Mouse (Mus musculus): Measurements from ENCODE around the gene Klhl9. TPM values are rescaled to one million over a fixed set of nuclear protein-coding genes. Genes with fewer than 3 reads are reported as not detected.

Klhl9 gene
- polyA plus RNA-seq, 1 experiment from 2014 or later: 142 TPM

- no peaks in the 10 kb centered on the region for H3K9me3 ChIP-seq
- 77% methylated on average over 3 of the region's 3 CpGs for WGBS
- H3K4me3 ChIP-seq: no peak overlapping the region
- no peak overlapping the region for H3K27ac ChIP-seq (replicated peaks)
- H3K36me3 ChIP-seq: no peaks in the 10 kb centered on the region
- no peak for ATAC-seq (ENCODE audit: low FRiP score, low read depth)
- H3K4me2 ChIP-seq (replicated peaks): no peak overlapping the region
- no peaks in the 10 kb centered on the region for H3K27me3 ChIP-seq
- H3K4me1 ChIP-seq: peaks cover 6% of the 10 kb centered on the region; the same call in 1 of the 2 replicates
- H3K9ac ChIP-seq (replicated peaks): no peak overlapping the region
Measured at GRCm38 (mm10) chr4:88744207-88744606, 21.9 kb upstream of the Klhl9 start.

- H3K9ac ChIP-seq (replicated peaks): no peak overlapping the region
- no peak overlapping the region for H3K27ac ChIP-seq (replicated peaks)
- ATAC-seq (ENCODE audit: low FRiP score, low read depth): no peak
- no peak overlapping the region for H3K4me2 ChIP-seq (replicated peaks)
- H3K9me3 ChIP-seq: no peaks in the 10 kb centered on the region
- H3K4me3 ChIP-seq: no peak overlapping the region
- H3K27me3 ChIP-seq: no peaks in the 10 kb centered on the region
- peaks cover 6% of the 10 kb centered on the region; the same call in 1 of the 2 replicates for H3K4me1 ChIP-seq
- no peaks in the 10 kb centered on the region for H3K36me3 ChIP-seq
- 82% methylated on average over 7 of the region's 7 CpGs for WGBS
Measured at GRCm38 (mm10) chr4:88742771-88743371, 20.6 kb upstream of the Klhl9 start.

GRCm38 (mm10) chr4:88741426-88741825, 19.2 kb upstream of the Klhl9 start:
- Histone ChIP-seq H3K9ac (replicated peaks) (no peak overlapping the region), H3K4me2 (replicated peaks) (no peak overlapping the region), H3K36me3 (no peaks in the 10 kb centered on the region), H3K4me3 (no peak overlapping the region), H3K9me3 (no peaks in the 10 kb centered on the region), H3K27me3 (no peaks in the 10 kb centered on the region), H3K27ac (replicated peaks) (no peak overlapping the region), H3K4me1 (peaks cover 6% of the 10 kb centered on the region; the same call in 1 of the 2 replicates)
- WGBS: 89% methylated on average over 4 of the region's 4 CpGs
- ATAC-seq (ENCODE audit: low FRiP score, low read depth): no peak

DNA sequence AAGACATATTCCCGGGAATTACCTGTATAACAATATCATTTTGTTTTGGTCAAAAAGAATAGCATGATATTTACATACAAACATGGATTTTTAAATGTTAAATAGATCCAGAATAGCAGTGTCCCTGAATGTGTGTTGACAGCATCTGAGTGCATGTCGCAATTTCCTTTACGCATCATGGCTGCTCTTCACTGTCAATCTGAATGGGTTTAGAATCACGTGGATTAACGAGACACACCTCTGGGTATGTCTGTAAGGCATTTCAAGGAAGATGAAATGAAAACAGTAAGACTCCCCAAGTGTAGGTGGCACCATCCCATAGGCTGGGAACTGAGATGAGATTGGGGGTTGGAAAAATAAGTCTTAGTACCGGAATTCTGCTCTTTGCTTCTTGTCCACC, 16.8 kb upstream of the Klhl9 start:
- H3K27me3 ChIP-seq: no peaks in the 10 kb centered on the region
- ATAC-seq (ENCODE audit: low FRiP score, low read depth): no peak
- H3K9me3 ChIP-seq: no peaks in the 10 kb centered on the region
- no peaks in the 10 kb centered on the region for H3K4me1 ChIP-seq
- no peak overlapping the region for H3K27ac ChIP-seq (replicated peaks)
- WGBS: 90% methylated on average over 6 of the region's 6 CpGs
- H3K4me3 ChIP-seq: no peak overlapping the region
- H3K36me3 ChIP-seq: no peaks in the 10 kb centered on the region
- H3K4me2 ChIP-seq (replicated peaks): no peak overlapping the region
- H3K9ac ChIP-seq (replicated peaks): no peak overlapping the region

- WGBS: 1% methylated on average over 2 of the region's 2 CpGs
- ATAC-seq (ENCODE audit: low FRiP score, low read depth): peak; percentile 44; the same call in 1 of the 2 replicates
- H3K9ac ChIP-seq (replicated peaks): no peak overlapping the region
Measured at GRCm38 (mm10) chr4:88738480-88738879, 16.2 kb upstream of the Klhl9 start.

DNA sequence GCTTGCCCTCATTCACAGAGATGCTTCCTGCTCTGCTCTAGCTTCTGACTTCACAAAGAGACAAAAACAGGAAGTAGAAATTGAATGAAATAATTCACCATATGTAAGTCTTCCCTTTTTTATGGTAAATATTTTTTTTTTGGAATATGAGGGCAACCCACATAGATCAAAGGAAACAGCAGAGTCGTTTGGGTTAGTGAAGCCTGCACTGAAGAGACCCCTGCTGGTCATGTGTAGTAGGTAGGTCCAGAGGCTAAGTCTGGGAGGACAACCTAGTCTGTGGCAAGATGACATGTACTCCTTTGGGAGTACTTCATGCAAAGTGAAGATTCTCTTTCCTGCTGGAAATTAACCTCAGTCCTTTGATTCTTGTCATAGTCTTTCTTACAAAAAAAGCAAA, 5.1 kb upstream of the Klhl9 start:
- WGBS: 3% methylated on average over 1 of the region's 1 CpGs
- H3K4me3 ChIP-seq: no peak overlapping the region
- no peaks in the 10 kb centered on the region for H3K4me1 ChIP-seq
- ATAC-seq (ENCODE audit: low FRiP score, low read depth): no peak
- no peak overlapping the region for H3K9ac ChIP-seq (replicated peaks)
- no peaks in the 10 kb centered on the region for H3K36me3 ChIP-seq
- no peak overlapping the region for H3K27ac ChIP-seq (replicated peaks)
- H3K9me3 ChIP-seq: no peaks in the 10 kb centered on the region
- H3K4me2 ChIP-seq (replicated peaks): no peak overlapping the region
- H3K27me3 ChIP-seq: no peaks in the 10 kb centered on the region

More at GRCm38 (mm10) chr4:88738480-88738879, 16.2 kb upstream of the Klhl9 start:
- H3K4me3 ChIP-seq: no peak overlapping the region
- no peaks in the 10 kb centered on the region for H3K36me3 ChIP-seq
- H3K4me2 ChIP-seq (replicated peaks): no peak overlapping the region
- no peaks in the 10 kb centered on the region for H3K9me3 ChIP-seq
- no peaks in the 10 kb centered on the region for H3K27me3 ChIP-seq
- no peaks in the 10 kb centered on the region for H3K4me1 ChIP-seq
- no peak overlapping the region for H3K27ac ChIP-seq (replicated peaks)

DNA sequence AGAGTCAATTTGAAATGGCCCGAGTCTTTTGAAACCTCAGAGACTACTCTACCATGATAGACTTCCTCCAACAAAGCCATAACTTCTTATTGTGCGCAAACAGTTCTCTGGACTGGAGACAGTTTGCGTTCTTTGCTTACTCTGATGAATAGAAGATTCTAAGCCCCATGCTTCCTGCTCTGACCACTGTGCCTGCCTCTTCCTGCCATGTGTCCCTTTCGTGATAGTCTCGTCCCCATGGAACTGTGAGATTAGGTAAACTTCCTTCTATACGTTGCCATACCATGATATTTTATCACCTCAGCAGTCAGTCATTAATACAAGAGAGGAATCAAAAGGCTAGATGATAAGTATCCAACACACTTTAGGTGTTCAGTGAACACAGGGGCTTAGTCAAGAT, 4.5 kb upstream of the Klhl9 start:
- Histone ChIP-seq H3K27ac (replicated peaks) (no peak overlapping the region), H3K36me3 (no peaks in the 10 kb centered on the region), H3K4me2 (replicated peaks) (no peak overlapping the region), H3K9ac (replicated peaks) (no peak overlapping the region), H3K4me3 (no peak overlapping the region), H3K4me1 (no peaks in the 10 kb centered on the region), H3K9me3 (no peaks in the 10 kb centered on the region), H3K27me3 (no peaks in the 10 kb centered on the region)
- no peak for ATAC-seq (ENCODE audit: low FRiP score, low read depth)
- WGBS: 85% methylated on average over 6 of the region's 6 CpGs

DNA sequence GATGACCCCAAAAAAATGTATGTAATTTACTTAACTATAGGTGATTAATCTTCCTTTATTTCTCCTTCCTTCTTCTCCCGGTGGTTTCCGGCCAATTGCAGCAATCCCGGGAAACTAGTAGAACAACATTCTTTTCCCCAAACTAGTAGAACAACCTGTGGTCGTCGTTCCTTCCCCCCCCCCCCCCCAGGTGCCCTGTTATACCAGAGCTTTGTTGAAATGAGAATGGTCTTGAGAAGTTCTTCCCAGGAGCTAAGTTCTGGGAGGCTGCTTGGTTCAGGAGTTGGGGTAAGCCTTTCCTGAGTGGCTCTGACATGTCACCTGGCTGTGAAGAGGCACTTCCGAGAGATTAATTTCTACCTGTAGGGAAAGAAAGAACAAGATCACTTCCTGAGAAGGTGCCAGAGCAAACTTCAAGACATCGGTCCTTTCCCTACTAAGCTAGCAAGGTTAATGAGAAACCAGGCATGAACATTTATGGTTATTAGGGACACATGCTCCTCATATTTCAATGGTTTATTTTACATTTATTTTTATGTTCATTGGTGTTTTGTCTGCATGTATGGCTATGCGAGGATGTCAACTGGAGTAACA, 1.3 kb upstream of the Klhl9 start:
- H3K4me3 ChIP-seq: no peak overlapping the region
- H3K36me3 ChIP-seq: peaks cover 8% of the 10 kb centered on the region
- no peaks in the 10 kb centered on the region for H3K9me3 ChIP-seq
- no peaks in the 10 kb centered on the region for H3K27me3 ChIP-seq
- H3K9ac ChIP-seq (replicated peaks): no peak overlapping the region
- ATAC-seq (ENCODE audit: low FRiP score, low read depth): no peak
- WGBS: 71% methylated on average over 8 of the region's 8 CpGs
- no peak overlapping the region for H3K27ac ChIP-seq (replicated peaks)
- no peak overlapping the region for H3K4me2 ChIP-seq (replicated peaks)
- H3K4me1 ChIP-seq: peaks cover 20% of the 10 kb centered on the region

DNA sequence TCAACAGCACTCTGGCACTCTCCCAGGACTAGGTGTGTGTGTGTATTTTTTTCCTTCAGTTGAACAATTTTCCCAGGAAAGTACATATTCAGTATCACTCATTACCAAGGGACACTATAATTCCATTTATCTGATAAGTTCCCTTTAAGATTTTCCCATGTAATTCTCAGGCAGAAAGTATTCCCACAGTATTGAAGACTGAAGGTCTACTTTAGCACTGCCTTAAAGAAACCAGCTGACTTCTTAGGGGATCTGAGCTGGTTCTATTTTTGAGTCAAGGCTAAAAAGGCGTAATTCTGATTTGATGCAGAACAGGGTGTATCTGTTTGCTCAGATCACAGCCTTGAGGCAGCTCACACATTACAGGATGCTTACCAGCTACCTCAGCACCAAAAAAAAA, 3.5 kb downstream of the Klhl9 start:
- Histone ChIP-seq H3K9ac (replicated peaks) (no peak overlapping the region), H3K9me3 (no peaks in the 10 kb centered on the region), H3K36me3 (peaks cover 30% of the 10 kb centered on the region), H3K27me3 (no peaks in the 10 kb centered on the region), H3K4me3 (peak overlapping the region; percentile 34), H3K4me1 (peaks cover 26% of the 10 kb centered on the region), H3K27ac (replicated peaks) (no peak overlapping the region), H3K4me2 (replicated peaks) (peak overlapping the region; percentile 50)
- WGBS: 69% methylated on average over 1 of the region's 1 CpGs
- ATAC-seq (ENCODE audit: low FRiP score, low read depth): no peak

- no peak overlapping the region for H3K27ac ChIP-seq (replicated peaks)
- no peak for ATAC-seq (ENCODE audit: low FRiP score, low read depth)
- H3K4me2 ChIP-seq (replicated peaks): no peak overlapping the region
- no peaks in the 10 kb centered on the region for H3K27me3 ChIP-seq
- no peak overlapping the region for H3K9ac ChIP-seq (replicated peaks)
- peaks cover 33% of the 10 kb centered on the region for H3K36me3 ChIP-seq
- H3K4me1 ChIP-seq: peaks cover 12% of the 10 kb centered on the region
- H3K9me3 ChIP-seq: no peaks in the 10 kb centered on the region
- H3K4me3 ChIP-seq: no peak overlapping the region
Measured at GRCm38 (mm10) chr4:88715059-88715458, 7.2 kb downstream of the Klhl9 start.

DNA sequence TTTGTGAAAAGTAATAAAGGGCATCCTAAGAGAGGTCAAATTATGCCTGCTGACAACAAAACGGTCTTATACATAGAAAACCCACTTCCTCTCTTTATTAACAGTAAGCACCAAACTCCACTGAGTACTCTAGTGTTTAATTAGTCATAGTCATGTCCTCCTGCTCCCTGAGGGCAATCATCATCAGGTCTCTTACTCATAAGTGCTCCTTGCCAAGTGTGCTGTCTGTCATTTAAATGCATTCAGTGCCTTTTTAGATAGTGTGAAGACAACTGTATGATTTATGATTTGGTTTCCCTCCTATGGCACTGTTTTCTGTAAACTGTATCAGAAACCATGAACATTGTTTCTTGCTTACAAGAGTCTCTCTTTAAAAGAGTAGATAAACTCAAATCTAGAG, 8.0 kb downstream of the Klhl9 start:
- peaks cover 31% of the 10 kb centered on the region for H3K36me3 ChIP-seq
- WGBS: 92% methylated on average over 1 of the region's 1 CpGs

GRCm38 (mm10) chr4:88707128-88707826, 15.0 kb downstream of the Klhl9 start:
- Histone ChIP-seq H3K9ac (replicated peaks) (no peak overlapping the region), H3K4me3 (no peak overlapping the region), H3K9me3 (no peaks in the 10 kb centered on the region), H3K27me3 (no peaks in the 10 kb centered on the region), H3K27ac (replicated peaks) (no peak overlapping the region), H3K4me1 (no peaks in the 10 kb centered on the region), H3K36me3 (no peaks in the 10 kb centered on the region), H3K4me2 (replicated peaks) (no peak overlapping the region)
- 92% methylated on average over 1 of the region's 1 CpGs for WGBS
- no peak for ATAC-seq (ENCODE audit: low FRiP score, low read depth)

More for the DNA sequence above, 8.0 kb downstream of the Klhl9 start:
- Histone ChIP-seq H3K4me1 (peaks cover 10% of the 10 kb centered on the region), H3K4me3 (no peak overlapping the region), H3K27ac (replicated peaks) (no peak overlapping the region), H3K27me3 (no peaks in the 10 kb centered on the region), H3K9me3 (no peaks in the 10 kb centered on the region), H3K9ac (replicated peaks) (no peak overlapping the region), H3K4me2 (replicated peaks) (no peak overlapping the region)
- no peak for ATAC-seq (ENCODE audit: low FRiP score, low read depth)

All from midbrain, embryonic 12.5 days (tissue).